Mouse (Mus musculus): ENCODE measurements around the gene Anapc7. TPM values are rescaled to one million over a fixed set of nuclear protein-coding genes. Genes with fewer than 3 reads are reported as not detected.

Gene Anapc7
- polyA plus RNA-seq, 2 experiments: 27.6 to 49.8 TPM

DNA sequence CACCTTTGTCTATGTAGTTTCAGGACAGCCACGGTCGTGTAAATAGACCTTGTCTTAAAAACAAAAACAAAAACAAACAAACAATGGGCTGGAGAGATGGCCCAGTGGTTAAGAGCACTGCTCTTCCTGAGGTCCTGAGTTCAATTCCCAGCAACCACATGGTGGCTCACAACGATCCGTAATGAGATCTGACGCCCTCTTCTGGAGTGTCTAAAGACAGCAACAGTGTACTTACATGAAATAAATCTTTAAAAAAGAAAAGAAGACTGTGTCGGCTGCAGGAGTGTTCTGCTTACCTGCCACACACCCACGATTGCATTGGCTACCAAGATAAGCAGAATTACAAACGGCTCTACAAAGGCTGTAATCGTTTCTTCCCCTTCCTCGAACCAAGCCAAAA is 69.9 kb downstream of the Anapc7 start:
- TF ChIP-seq POLR2A (IDR thresholded peaks at IDR 0.05; ENCODE audit: borderline replicate concordance, extremely low read depth, insufficient read depth, insufficient read length): no peak
- H3K9ac ChIP-seq (ENCODE audit: low read depth, low read length, severe bottlenecking): no peak overlapping the region
- no peak for ATAC-seq (ENCODE audit: low FRiP score, low read depth)
- H3K4me1 ChIP-seq (ENCODE audit: control insufficient read depth, insufficient read depth, low read length): no peaks in the 10 kb centered on the region
- 88% methylated on average over 10 of the region's 10 CpGs for WGBS
- no peak overlapping the region for H3K27ac ChIP-seq (replicated peaks; ENCODE audit: low read depth, low read length)
- H3K9me3 ChIP-seq (ENCODE audit: control insufficient read depth, low read length): no peaks in the 10 kb centered on the region
- no peak for DNase-seq (ENCODE audit: low spot score)
- no peak overlapping the region for H3K4me3 ChIP-seq (replicated peaks; ENCODE audit: low read length)
- H3K27me3 ChIP-seq (ENCODE audit: control insufficient read depth, insufficient read depth, low read length): no peaks in the 10 kb centered on the region
- H3K36me3 ChIP-seq (ENCODE audit: control insufficient read depth, insufficient read depth, low read length): peaks cover 90% of the 10 kb centered on the region
- H3K4me2 ChIP-seq (replicated peaks; ENCODE audit: low read depth, low read length, severe bottlenecking): no peak overlapping the region

DNA sequence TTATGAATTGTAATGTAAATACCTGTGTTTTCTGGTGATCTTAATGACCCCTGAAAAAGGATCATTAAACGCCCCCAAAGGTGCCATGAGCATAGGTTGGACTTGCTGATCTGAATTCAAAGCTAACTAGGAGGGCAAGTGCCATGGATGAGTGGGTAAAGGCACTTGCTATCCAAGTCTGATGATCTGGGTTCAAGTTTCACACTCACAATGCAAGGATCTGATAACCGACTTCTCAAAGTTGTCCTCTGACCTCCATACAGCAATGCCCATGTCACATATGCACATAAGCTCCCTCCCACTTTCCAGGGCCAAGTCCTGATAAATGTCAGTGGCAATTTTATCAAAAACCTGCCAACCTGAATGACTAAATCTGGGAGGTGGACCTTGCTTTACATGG is 71.5 kb downstream of the Anapc7 start:
- no peak overlapping the region for H3K27ac ChIP-seq (replicated peaks; ENCODE audit: low read depth, low read length)
- H3K36me3 ChIP-seq (ENCODE audit: control insufficient read depth, insufficient read depth, low read length): peaks cover 88% of the 10 kb centered on the region
- no peaks in the 10 kb centered on the region for H3K9me3 ChIP-seq (ENCODE audit: control insufficient read depth, low read length)
- DNase-seq (ENCODE audit: low spot score): no peak
- no peak; the same call in 1 of the 2 replicates for ATAC-seq (ENCODE audit: low FRiP score, low read depth)
- H3K4me3 ChIP-seq (replicated peaks; ENCODE audit: low read length): no peak overlapping the region
- peaks cover 3% of the 10 kb centered on the region for H3K4me1 ChIP-seq (ENCODE audit: control insufficient read depth, insufficient read depth, low read length)
- 93% methylated on average over 2 of the region's 2 CpGs for WGBS
- TF ChIP-seq POLR2A (IDR thresholded peaks at IDR 0.05; ENCODE audit: borderline replicate concordance, extremely low read depth, insufficient read depth, insufficient read length): no peak
- H3K4me2 ChIP-seq (replicated peaks; ENCODE audit: low read depth, low read length, severe bottlenecking): no peak overlapping the region
- no peak overlapping the region for H3K9ac ChIP-seq (ENCODE audit: low read depth, low read length, severe bottlenecking)
- H3K27me3 ChIP-seq (ENCODE audit: control insufficient read depth, insufficient read depth, low read length): no peaks in the 10 kb centered on the region

DNA sequence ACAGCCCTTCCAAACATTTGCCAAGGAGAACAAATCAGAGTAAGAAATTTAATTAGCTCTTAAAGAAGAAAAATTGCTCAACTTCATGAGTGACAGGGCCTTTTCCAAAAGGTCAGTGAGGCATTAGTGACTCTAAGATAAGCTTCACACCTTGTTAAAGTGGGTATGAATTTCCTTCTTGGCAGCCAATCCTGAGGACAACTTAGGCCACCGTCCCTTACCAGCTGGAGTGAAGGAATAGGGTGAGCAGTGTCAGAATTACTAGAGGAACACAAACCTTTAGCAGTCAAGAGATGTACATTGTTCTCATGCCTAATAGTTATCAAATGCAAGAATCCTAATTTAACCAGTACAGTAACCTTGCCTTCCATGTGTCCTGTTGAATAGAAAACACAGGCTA is 73.0 kb downstream of the Anapc7 start:
- H3K27ac ChIP-seq (replicated peaks; ENCODE audit: low read depth, low read length): no peak overlapping the region
- 45% methylated on average over 1 of the region's 1 CpGs for WGBS
- H3K4me2 ChIP-seq (replicated peaks; ENCODE audit: low read depth, low read length, severe bottlenecking): no peak overlapping the region
- ATAC-seq (ENCODE audit: low FRiP score, low read depth) (no peak), DNase-seq (ENCODE audit: low spot score) (no peak)
- no peak for TF ChIP-seq POLR2A (IDR thresholded peaks at IDR 0.05; ENCODE audit: borderline replicate concordance, extremely low read depth, insufficient read depth, insufficient read length)
- peaks cover 9% of the 10 kb centered on the region for H3K4me1 ChIP-seq (ENCODE audit: control insufficient read depth, insufficient read depth, low read length)
- no peaks in the 10 kb centered on the region for H3K9me3 ChIP-seq (ENCODE audit: control insufficient read depth, low read length)
- H3K4me3 ChIP-seq (replicated peaks; ENCODE audit: low read length): no peak overlapping the region
- H3K27me3 ChIP-seq (ENCODE audit: control insufficient read depth, insufficient read depth, low read length): no peaks in the 10 kb centered on the region
- peaks cover 80% of the 10 kb centered on the region for H3K36me3 ChIP-seq (ENCODE audit: control insufficient read depth, insufficient read depth, low read length)
- no peak overlapping the region for H3K9ac ChIP-seq (ENCODE audit: low read depth, low read length, severe bottlenecking)

Other genes with a start within 250 kb of the Anapc7 start
- 9.6 and 10.4 TPM in 2 replicates for gene Hvcn1, start 214.9 kb upstream of the Anapc7 start, polyA plus RNA-seq (2012; rRNA removed)
- gene Hvcn1, start 214.9 kb upstream of the Anapc7 start, polyA plus RNA-seq (2014; fragmentation: Nextera tagmentation; extraction: Ambion mirVana): 8.6 and 8.9 TPM in 2 replicates
- gene Tctn1, start 157.2 kb upstream of the Anapc7 start, polyA plus RNA-seq (2012; rRNA removed): 28.3 and 38.3 TPM in 2 replicates
- 5.5 TPM in 2 replicates for gene Tctn1, start 157.2 kb upstream of the Anapc7 start, polyA plus RNA-seq (2014; fragmentation: Nextera tagmentation; extraction: Ambion mirVana)
- gene Pptc7, start 137.3 kb upstream of the Anapc7 start, polyA plus RNA-seq (2012; rRNA removed): 11.5 and 13.7 TPM in 2 replicates
- gene Pptc7, start 137.3 kb upstream of the Anapc7 start, polyA plus RNA-seq (2014; fragmentation: Nextera tagmentation; extraction: Ambion mirVana): 7.6 and 8.9 TPM in 2 replicates
- 17.3 and 19.1 TPM in 2 replicates for gene Rad9b, start 67.5 kb upstream of the Anapc7 start, polyA plus RNA-seq (2012; rRNA removed)
- 9.7 and 10.0 TPM in 2 replicates for gene Rad9b, start 67.5 kb upstream of the Anapc7 start, polyA plus RNA-seq (2014; fragmentation: Nextera tagmentation; extraction: Ambion mirVana)
- 90.6 and 106 TPM in 2 replicates for gene Vps29, start 67.3 kb upstream of the Anapc7 start, polyA plus RNA-seq (2012; rRNA removed)
- gene Vps29, start 67.3 kb upstream of the Anapc7 start, polyA plus RNA-seq (2014; fragmentation: Nextera tagmentation; extraction: Ambion mirVana): 212 and 216 TPM in 2 replicates
- gene Gpn3, start 49.8 kb upstream of the Anapc7 start, polyA plus RNA-seq (2012; rRNA removed): 73.1 and 74.2 TPM in 2 replicates
- gene Gpn3, start 49.8 kb upstream of the Anapc7 start, polyA plus RNA-seq (2014; fragmentation: Nextera tagmentation; extraction: Ambion mirVana): 63.4 and 64.1 TPM in 2 replicates
- gene Fam216a, start 49.3 kb upstream of the Anapc7 start, polyA plus RNA-seq (2012; rRNA removed): 79.1 and 80.4 TPM in 2 replicates
- gene Fam216a, start 49.3 kb upstream of the Anapc7 start, polyA plus RNA-seq (2014; fragmentation: Nextera tagmentation; extraction: Ambion mirVana): 78.1 and 82.8 TPM in 2 replicates
- 180 and 241 TPM in 2 replicates for gene Arpc3, start 29.8 kb upstream of the Anapc7 start, polyA plus RNA-seq (2012; rRNA removed)
- gene Arpc3, start 29.8 kb upstream of the Anapc7 start, polyA plus RNA-seq (2014; fragmentation: Nextera tagmentation; extraction: Ambion mirVana): 46.2 and 51.0 TPM in 2 replicates
- 96.7 and 99.0 TPM in 2 replicates for gene Atp2a2, start 80.5 kb downstream of the Anapc7 start, polyA plus RNA-seq (2012; rRNA removed)
- gene Atp2a2, start 80.5 kb downstream of the Anapc7 start, polyA plus RNA-seq (2014; fragmentation: Nextera tagmentation; extraction: Ambion mirVana): 36.5 and 39.7 TPM in 2 replicates
- 14.9 and 17.2 TPM in 2 replicates for gene Ift81, start 192.8 kb downstream of the Anapc7 start, polyA plus RNA-seq (2012; rRNA removed)
- 32.7 and 41.0 TPM in 2 replicates for gene Ift81, start 192.8 kb downstream of the Anapc7 start, polyA plus RNA-seq (2014; fragmentation: Nextera tagmentation; extraction: Ambion mirVana)
- 2.9 and 3.6 TPM in 2 replicates for gene P2rx7, start 222.2 kb downstream of the Anapc7 start, polyA plus RNA-seq (2012; rRNA removed)
- 1.6 and 1.7 TPM in 2 replicates for gene P2rx7, start 222.2 kb downstream of the Anapc7 start, polyA plus RNA-seq (2014; fragmentation: Nextera tagmentation; extraction: Ambion mirVana)